Mouse (Mus musculus) stomach, postnatal 0 days (tissue): Measurements from ENCODE around the gene Olfr1387.

ENCODE experiments used
- CTCF ChIP-seq: IDR thresholded peaks from 2 replicates; pipeline ENCODE4 v1.5.1; 2016; ENCODE audit warnings: antibody characterized with exemption, low read depth, mild to moderate bottlenecking, moderate library complexity
- EP300 ChIP-seq: optimal IDR thresholded peaks from 2 replicates; pipeline ENCODE3; 2016; ENCODE audit warnings: antibody characterized with exemption

DNA sequence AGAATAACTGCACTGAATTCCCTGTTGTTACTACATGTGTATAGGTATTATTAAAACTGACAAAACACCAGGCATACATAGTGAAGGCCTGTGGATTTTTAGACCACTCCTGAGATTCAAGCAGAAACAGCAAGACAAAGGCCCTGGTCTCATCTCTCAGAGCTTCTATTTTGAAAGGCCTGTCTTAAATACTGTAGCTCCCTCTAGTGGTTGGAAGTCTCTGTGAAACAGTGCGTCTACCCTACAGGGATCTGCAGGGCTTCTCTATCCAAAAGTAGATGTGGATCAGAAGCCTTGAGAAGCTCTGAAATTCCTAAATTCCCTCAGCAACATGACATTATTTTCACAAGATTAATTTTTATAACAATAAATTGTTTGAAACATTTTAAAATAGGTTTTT, 44.6 kb upstream of the Olfr1387 start:
- TF ChIP-seq CTCF (peak; percentile 62), EP300 (no peak)
